Comparison of ENCODE assay signal across 26 mouse cellular contexts in genomic region chr7:98535191-98535590, GRCm38 (mm10). TPM values are rescaled to one million over a fixed set of nuclear protein-coding genes. Genes with fewer than 3 reads are reported as not detected.
DNase-seq lines count a peak whose midpoint lies in the region; ATAC-seq and TF ChIP-seq lines count a peak whose summit lies in the region.
"Had no signal": no experiment of that assay in that cellular context is flagged by ENCODE, and none has a peak within 500 bp of the region (broad histone marks: within the 10 kb centered on the region; RNA-seq: fewer than 3 reads in every experiment).

No protein-coding gene starts in this region.

- H3K36me3 ChIP-seq in heart, embryonic 11.5 days (ENCODE audit: control insufficient read depth, insufficient read depth, low read length), result no peaks in the 10 kb centered on the region
- no peaks in the 10 kb centered on the region for H3K36me3 ChIP-seq in liver, adult 2 months (ENCODE audit: control insufficient read depth, insufficient read depth, low read length)
- H3K36me3 ChIP-seq in splenic B cell, adult 2 months (ENCODE audit: control insufficient read depth, insufficient read depth, low read length, poor library complexity, severe bottlenecking), result no peaks in the 10 kb centered on the region
- H3K36me3 ChIP-seq: neural tube, embryonic 15.5 days had no signal

- peak overlapping the region; percentile 73 for H3K27ac ChIP-seq in heart, embryonic 11.5 days (ENCODE audit: low read depth, low read length)
- peak overlapping the region; percentile 13; the same call in 1 of the 2 replicates for H3K27ac ChIP-seq in liver, adult 2 months (replicated peaks; ENCODE audit: insufficient read depth, low read depth, low read length)
- H3K27ac ChIP-seq: kidney, postnatal 0 days; liver, embryonic 14.5 days; neural tube, embryonic 15.5 days had no signal

- 82% methylated on average over 6 of the region's 6 CpGs for WGBS in heart, embryonic 11.5 days (ENCODE audit: insufficient replicate concordance)
- WGBS in liver, adult 2 months, result 82% methylated on average over 6 of the region's 6 CpGs

- no peak for TF ChIP-seq CTCF in liver, adult 2 months (IDR thresholded peaks at IDR 0.05; ENCODE audit: low read depth, low read length)

- H3K9me3 ChIP-seq in heart, embryonic 11.5 days (replicated peaks; ENCODE audit: control insufficient read depth, low read length), result no peaks in the 10 kb centered on the region
- H3K9me3 ChIP-seq: neural tube, embryonic 15.5 days had no signal

- peaks cover 32% of the 10 kb centered on the region for H3K4me1 ChIP-seq in heart, embryonic 11.5 days (ENCODE audit: control insufficient read depth, insufficient read depth, low read length)
- no peaks in the 10 kb centered on the region; the same call in 1 of the 2 replicates for H3K4me1 ChIP-seq in liver, adult 2 months (ENCODE audit: control insufficient read depth, insufficient read depth, low read length)

- DNase-seq in heart, postnatal 4 days, result no peak
- no peak for DNase-seq in liver, adult 2 months (ENCODE audit: extremely low read depth, low read depth, low spot score)
- no peak for DNase-seq in liver
- DNase-seq in thymus, postnatal 4 days, result peak; percentile 12
- no peak for DNase-seq in thymus, postnatal 0 days (ENCODE audit: low spot score)
- peak; percentile 48 for DNase-seq in splenic B cell, adult 2 months (ENCODE audit: low read depth, low spot score)
- no peak for DNase-seq in cerebellum, postnatal 4 days (ENCODE audit: low spot score in 2 of 2)
- DNase-seq: adrenal gland, postnatal 25 days; cerebellum, adult 11-12 months; cerebellum, postnatal 10 days; kidney, adult 8-10 months; kidney, postnatal 4 days; layer of hippocampus, postnatal 36 days; lung, embryonic 14.5 days; midbrain, embryonic 14.5 days; retina, postnatal 1 day; right cerebral cortex, postnatal 14 days had no signal

- H3K4me3 ChIP-seq in heart, embryonic 11.5 days (ENCODE audit: low read depth, low read length), result no peak overlapping the region
- no peak overlapping the region for H3K4me3 ChIP-seq in liver, adult 2 months (ENCODE audit: insufficient read depth, low read depth, low read length)
- H3K4me3 ChIP-seq: erythroblast, embryonic 14.5 days; neural tube, embryonic 15.5 days had no signal

- TF ChIP-seq POLR2A in liver, adult 2 months (IDR thresholded peaks at IDR 0.05; ENCODE audit: extremely low read depth, insufficient read depth, low read length), result no peak

- H3K4me2 ChIP-seq in heart, embryonic 11.5 days, result no peak overlapping the region
- H3K4me2 ChIP-seq: lung, embryonic 14.5 days; neural tube, embryonic 15.5 days had no signal

- no peaks in the 10 kb centered on the region for H3K79me2 ChIP-seq in liver, adult 2 months (ENCODE audit: control insufficient read depth, insufficient read depth, low read length)

- no peak overlapping the region for H3K9ac ChIP-seq in heart, embryonic 11.5 days (ENCODE audit: low read depth, low read length)
- H3K9ac ChIP-seq in liver, adult 2 months (ENCODE audit: low read depth, low read length), result no peak overlapping the region
- H3K9ac ChIP-seq: liver, embryonic 14.5 days; lung, embryonic 14.5 days; neural tube, embryonic 15.5 days had no signal

- no peaks in the 10 kb centered on the region for H3K27me3 ChIP-seq in heart, embryonic 11.5 days (ENCODE audit: control insufficient read depth, insufficient read depth, low read length)
- H3K27me3 ChIP-seq in liver, adult 2 months (ENCODE audit: control insufficient read depth, insufficient read depth, low read length), result no peaks in the 10 kb centered on the region
- no peaks in the 10 kb centered on the region for H3K27me3 ChIP-seq in splenic B cell, adult 2 months (ENCODE audit: control insufficient read depth, insufficient read depth, low read length, poor library complexity, severe bottlenecking)
- H3K27me3 ChIP-seq: neural tube, embryonic 15.5 days had no signal

- no peak for ATAC-seq in heart, embryonic 11.5 days (replicated peaks; ENCODE audit: insufficient number of reproducible peaks, low FRiP score, low TSS enrichment)
- ATAC-seq: forebrain, embryonic 16.5 days; hindbrain, embryonic 16.5 days; intestine, embryonic 16.5 days had no signal

RNA-seq across cellular contexts. Expression of gene Lrrc32, which starts 46.1 kb away (rescaled TPM):
- 3.9 and 6.4 TPM in 2 replicates for polyA plus RNA-seq in heart, embryonic 11.5 days (2014; fragmentation: Nextera tagmentation; extraction: Ambion mirVana)
- 10 to 100 TPM; 17.3 to 18.6 TPM for total RNA-seq in heart, postnatal 4 days (2021)
- total RNA-seq in liver, adult 2 months (2014; rRNA removed), result 1.5 and 4.9 TPM in 2 replicates
- polyA plus RNA-seq in liver, adult 2 months (2012; rRNA removed), result 5.2 and 7.5 TPM in 2 replicates
- polyA plus RNA-seq in thymus, postnatal 0 days (2015; fragmentation: Nextera tagmentation; extraction: Ambion mirVana), result 3.0 and 3.4 TPM in 2 replicates
- total RNA-seq: megakaryocyte-erythroid progenitor cell, adult 5-6 weeks had no signal

Comparison
In these comparisons a context has a peak if more than half of its experiments do, and no peak if none do; other contexts are left out.
1. DNase-seq: peak in thymus, postnatal 4 days (single experiment) and splenic B cell, adult 2 months (single experiment); none in heart, postnatal 4 days (single experiment), liver, adult 2 months (single experiment), liver (single experiment), thymus, postnatal 0 days (single experiment) and cerebellum, postnatal 4 days (0 of 2).